8 mouse cellular contexts compared by ENCODE assay signal in the genomic region with DNA sequence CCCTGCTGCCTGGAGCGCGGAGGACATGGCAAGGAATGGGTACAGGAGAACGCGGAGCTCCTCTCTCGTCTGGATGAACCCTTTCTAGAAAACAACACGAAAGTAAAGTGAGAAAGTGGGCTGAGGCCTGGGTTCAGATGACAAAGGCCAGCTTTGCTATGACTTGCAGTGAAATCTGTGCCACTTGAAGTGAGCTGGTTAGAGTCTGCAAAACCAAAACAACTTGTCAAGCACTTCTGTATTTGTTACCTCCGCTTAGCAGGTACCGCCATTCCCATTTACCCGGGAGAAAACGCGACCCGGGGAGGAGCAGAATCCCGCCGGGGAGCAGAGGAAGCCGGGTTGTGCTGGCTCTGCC. TPM values are rescaled to one million over a fixed set of nuclear protein-coding genes. Genes with fewer than 3 reads are reported as not detected.
DNase-seq lines count a peak whose midpoint lies in the region; ATAC-seq and TF ChIP-seq lines count a peak whose summit lies in the region.
"Had no signal": no experiment of that assay in that cellular context is flagged by ENCODE, and none has a peak within 500 bp of the region (broad histone marks: within the 10 kb centered on the region; RNA-seq: fewer than 3 reads in every experiment).

No protein-coding gene starts in this region.

- peak overlapping the region; percentile 39; the same call in 1 of the 2 replicates for H3K9ac ChIP-seq in lung, embryonic 15.5 days
- no peak overlapping the region for H3K9ac ChIP-seq in forebrain, embryonic 12.5 days
- H3K9ac ChIP-seq in limb, embryonic 12.5 days (replicated peaks) = peak overlapping the region; percentile 71

- H3K27ac ChIP-seq in lung, embryonic 15.5 days = no peak overlapping the region
- H3K27ac ChIP-seq in forebrain, embryonic 12.5 days = no peak overlapping the region
- no peak overlapping the region for H3K27ac ChIP-seq in limb, embryonic 12.5 days
- H3K27ac ChIP-seq in olfactory bulb, adult 2 months (ENCODE audit: insufficient read depth, low read depth, low read length) = no peak overlapping the region

- peak overlapping the region; percentile 92 for H3K4me2 ChIP-seq in lung, embryonic 15.5 days
- peak overlapping the region; percentile 96 for H3K4me2 ChIP-seq in forebrain, embryonic 12.5 days
- H3K4me2 ChIP-seq in limb, embryonic 12.5 days = peak overlapping the region; percentile 94

- DNase-seq in lung, adult 18-20 months = no peak
- DNase-seq in spleen, postnatal 4 days (ENCODE audit: low spot score in 2 of 2) = no peak
- no peak for DNase-seq in adrenal gland, adult 8-10 months

- peaks cover 64% of the 10 kb centered on the region for H3K27me3 ChIP-seq in lung, embryonic 15.5 days
- peaks cover 69% of the 10 kb centered on the region for H3K27me3 ChIP-seq in forebrain, embryonic 12.5 days
- peaks cover 71% of the 10 kb centered on the region for H3K27me3 ChIP-seq in limb, embryonic 12.5 days

- no peak for TF ChIP-seq POLR2A in olfactory bulb, adult 2 months (IDR thresholded peaks at IDR 0.05; ENCODE audit: insufficient read depth, low read depth, low read length)

- peak overlapping the region; percentile 65 for H3K4me3 ChIP-seq in lung, embryonic 15.5 days
- peak overlapping the region; percentile 64 for H3K4me3 ChIP-seq in forebrain, embryonic 12.5 days (replicated peaks)
- H3K4me3 ChIP-seq in limb, embryonic 12.5 days (replicated peaks) = peak overlapping the region; percentile 65
- peak overlapping the region; percentile 64 for H3K4me3 ChIP-seq in olfactory bulb, adult 2 months (ENCODE audit: insufficient read depth, low read depth, low read length)

- H3K4me1 ChIP-seq in lung, embryonic 15.5 days = peaks cover 18% of the 10 kb centered on the region
- H3K4me1 ChIP-seq in forebrain, embryonic 12.5 days = peaks cover 21% of the 10 kb centered on the region
- H3K4me1 ChIP-seq in limb, embryonic 12.5 days (replicated peaks) = peaks cover 27% of the 10 kb centered on the region
- H3K4me1 ChIP-seq in olfactory bulb, adult 2 months (ENCODE audit: control insufficient read depth, insufficient read depth, low read length) = peaks cover 13% of the 10 kb centered on the region

- no peaks in the 10 kb centered on the region for H3K9me3 ChIP-seq in lung, embryonic 15.5 days
- no peaks in the 10 kb centered on the region for H3K9me3 ChIP-seq in forebrain, embryonic 12.5 days
- H3K9me3 ChIP-seq in limb, embryonic 12.5 days = no peaks in the 10 kb centered on the region

- no peak for TF ChIP-seq CTCF in olfactory bulb, adult 2 months (IDR thresholded peaks at IDR 0.05; ENCODE audit: insufficient read depth, low read depth, low read length)

- WGBS in lung, embryonic 15.5 days = 7% methylated on average over 15 of the region's 15 CpGs
- 5% methylated on average over 15 of the region's 15 CpGs for WGBS in forebrain, embryonic 12.5 days
- 4% methylated on average over 15 of the region's 15 CpGs for WGBS in limb, embryonic 12.5 days
- 14% methylated on average over 15 of the region's 15 CpGs for WGBS in olfactory bulb, adult 2 months

- ATAC-seq in lung, embryonic 15.5 days (ENCODE audit: borderline replicate concordance, extremely low read depth, low FRiP score, low TSS enrichment) = no peak
- no peak for ATAC-seq in forebrain, embryonic 12.5 days (ENCODE audit: low FRiP score)
- no peak for ATAC-seq in limb, embryonic 12.5 days (ENCODE audit: insufficient number of reproducible peaks, insufficient read depth, low FRiP score, low TSS enrichment, low read depth)
- ATAC-seq: inflammation-experienced regulatory T-cells, adult 6 months had no signal

- no peaks in the 10 kb centered on the region for H3K36me3 ChIP-seq in lung, embryonic 15.5 days
- H3K36me3 ChIP-seq in forebrain, embryonic 12.5 days (replicated peaks) = no peaks in the 10 kb centered on the region
- H3K36me3 ChIP-seq in limb, embryonic 12.5 days = no peaks in the 10 kb centered on the region

RNA-seq across cellular contexts. Expression of a gene that starts 0.4 kb away (rescaled TPM):
- 1.7 and 2.0 TPM in 2 replicates for polyA plus RNA-seq in lung, embryonic 15.5 days (2015; fragmentation: Nextera tagmentation; extraction: Ambion mirVana)
- polyA plus RNA-seq in forebrain, embryonic 12.5 days (2016; fragmentation: Nextera tagmentation; extraction: Ambion mirVana) = 3.4 and 3.8 TPM in 2 replicates
- 12.0 and 13.4 TPM in 2 replicates for polyA plus RNA-seq in limb, embryonic 12.5 days (2016; fragmentation: Nextera tagmentation; extraction: Ambion mirVana)
- not detected in 2 replicates for polyA plus RNA-seq in olfactory bulb, adult 2 months (2012; ENCODE audit: insufficient read depth, insufficient read length, low replicate concordance, missing spikeins)
- total RNA-seq in adrenal gland, adult 8-10 months (2022) = 1 to 10 TPM in 1 of 4 experiments, under 1 TPM in 3; 0.32 to 2.6 (median 0.79) TPM
